Mouse (Mus musculus) heart, embryonic 11.5 days (tissue): ENCODE results near the gene Med17. TPM values are rescaled to one million over a fixed set of nuclear protein-coding genes. Genes with fewer than 3 reads are reported as not detected.

Experiments
- microRNA-seq: library from miRNA; unstranded; fragments of <30 nt; microRNA quantifications from one replicate; pipeline ENCODE4, GENCODE M21; 2016; ENCODE audit warnings: borderline number of aligned reads
- polyA plus RNA-seq: library from polyadenylated mRNA; unstranded; fragments of >200 nt; fragmentation: Nextera tagmentation; extraction: Ambion mirVana; gene quantifications from 2 replicates; pipeline ENCODE4 v1.2.1, GENCODE M21; 2014

Gene Med17
- polyA plus RNA-seq, 1 experiment from 2014 or later = 26.8 TPM

Small RNA genes lying within 50 kb of the gene (microRNA-seq; reads per million reads assigned to microRNA genes)
- gene Gm49349 (0.41 reads per million), gene mmu-mir-7650 (not detected)

Other genes starting within 250 kb of the Med17 start
- gene Panx1, start 234.5 kb downstream of the Med17 start, polyA plus RNA-seq = 30.1 and 30.4 TPM in 2 replicates
- not detected in 2 replicates for gene Hephl1, start 167.8 kb downstream of the Med17 start, polyA plus RNA-seq
- 3.7 and 5.3 TPM in 2 replicates for gene Vstm5, start 40.9 kb downstream of the Med17 start, polyA plus RNA-seq
- 47.4 and 62.0 TPM in 2 replicates for gene Taf1d, start 26.3 kb upstream of the Med17 start, polyA plus RNA-seq
- gene 4931406C07Rik, start 26.5 kb upstream of the Med17 start, polyA plus RNA-seq = 3.2 and 6.4 TPM in 2 replicates
- gene Cep295, start 77.9 kb upstream of the Med17 start, polyA plus RNA-seq = 14.5 and 16.5 TPM in 2 replicates
- gene Smco4, start 213.5 kb upstream of the Med17 start, polyA plus RNA-seq = 2.2 and 3.4 TPM in 2 replicates